Mouse (Mus musculus) olfactory bulb, adult 2 months (tissue): ENCODE results near the gene Pdcd2l.

Source experiments
- CTCF ChIP-seq: fragments of 200-500 bp; IDR thresholded peaks from 2 replicates; pipeline ENCODE4 v1.5.1; 2012; ENCODE audit warnings: low read depth, mild to moderate bottlenecking, low read length, moderate library complexity; ENCODE audit not compliant: insufficient read depth
- POLR2A ChIP-seq: fragments of 200-500 bp; IDR thresholded peaks from 2 replicates; pipeline ENCODE4 v1.6.1; 2012; ENCODE audit warnings: mild to moderate bottlenecking, low read depth, low read length, moderate library complexity; ENCODE audit not compliant: insufficient read depth

GRCm38 (mm10) chr7:34233909-34234609 lies 37.6 kb upstream of the Pdcd2l start:
- TF ChIP-seq CTCF (no peak), POLR2A (peak; percentile 11; the same call in 1 of the 2 replicates)
